Mouse (Mus musculus) neutrophil, adult 59 days (primary cell): Measurements from ENCODE around the gene Agtr1a. TPM values are rescaled to one million over a fixed set of nuclear protein-coding genes. Genes with fewer than 3 reads are reported as not detected.

Experiments used
- total RNA-seq, 2 experiments: library from RNA; stranded (reverse); gene quantifications; 1 replicate in 1 of 2; 2 replicates in 1 of 2; pipeline ENCODE4 v1.2.4; 2023

Agtr1a gene
- total RNA-seq: 1 to 10 TPM in 1 of 2 experiments, under 1 TPM in 1; 0.33 to 1.4 TPM

GRCm38 (mm10) chr13:30336148-30336801 lies at the start of gene Agtr1a:
Agtr1a (plus strand) TSS chr13:30336441.

Other genes starting within 250 kb of the Agtr1a start
- 10 to 100 TPM in 1 of 2 experiments, 1 to 10 TPM in 1; 9.3 to 10.0 TPM for gene Mboat1, start 200.0 kb upstream of the Agtr1a start, total RNA-seq
- gene Uqcrfs1, start 208.9 kb downstream of the Agtr1a start, total RNA-seq: 10 to 100 TPM; 57.7 to 69.3 TPM